Mouse (Mus musculus) CH12.LX (cell line): ENCODE results near the gene Pak3. TPM values are rescaled to one million over a fixed set of nuclear protein-coding genes. Genes with fewer than 3 reads are reported as not detected.

Experiments
- DNase-seq: peaks from one replicate; pipeline ENCODE4 v3.0.0-alpha.2; 2013; ENCODE audit errors: extremely low read depth
- H3K27ac ChIP-seq: 2 replicates; pipeline ENCODE4 v1.5.1; 2012; ENCODE audit warnings: low read depth, mild to moderate bottlenecking, control low read depth, moderate library complexity; ENCODE audit not compliant: insufficient read depth
- H3K27me3 ChIP-seq: replicated peaks from 2 replicates; pipeline ENCODE3; 2012; ENCODE audit warnings: inconsistent platforms
- H3K36me3 ChIP-seq, 2 experiments: replicated peaks in 1 of 2; 2 replicates each; pipeline versions ENCODE3 to v1.6.1; 2012; ENCODE audit warnings: inconsistent platforms in 1 of 2, low read length in 1 of 2, mild to moderate bottlenecking in 1 of 2, mixed read lengths in 1 of 2, moderate library complexity in 1 of 2; ENCODE audit not compliant: control insufficient read depth in 1 of 2, insufficient read depth in 1 of 2
- H3K4me1 ChIP-seq, 2 experiments: 2 replicates each; pipeline ENCODE4 v1.6.1; 2012; ENCODE audit warnings: inconsistent platforms in 1 of 2, moderate library complexity in 1 of 2; ENCODE audit not compliant: insufficient read depth in 2 of 2, control insufficient read depth in 1 of 2
- H3K4me2 ChIP-seq: 2 replicates; pipeline ENCODE4 v1.6.1; 2012; ENCODE audit warnings: low read depth, mild to moderate bottlenecking, control low read depth; ENCODE audit not compliant: poor library complexity, insufficient read depth, severe bottlenecking
- H3K4me3 ChIP-seq, 3 experiments: fragments of 150-350 bp in 1 of 3; sonication (generic) in 1 of 3; replicated peaks in 1 of 3; 2 replicates each; pipeline versions ENCODE3 to v1.5.1; 2011 to 2012; ENCODE audit warnings: low read depth in 2 of 3, low read length in 2 of 3, mild to moderate bottlenecking in 2 of 3, moderate library complexity in 2 of 3, control low read depth in 1 of 3, improper control_type of control experiment in 1 of 3, inconsistent platforms in 1 of 3, mixed read lengths in 1 of 3; ENCODE audit not compliant: poor library complexity in 1 of 3
- H3K79me2 ChIP-seq: replicated peaks from 2 replicates; pipeline ENCODE4 v1.6.1; 2012; ENCODE audit warnings: mild to moderate bottlenecking, moderate library complexity; ENCODE audit not compliant: control insufficient read depth, poor library complexity, insufficient read depth, severe bottlenecking; ENCODE audit errors: extremely low read depth
- H3K9ac ChIP-seq: 2 replicates; pipeline ENCODE4 v1.6.1; 2012; ENCODE audit warnings: low read depth, mild to moderate bottlenecking, control low read depth, moderate library complexity; ENCODE audit not compliant: insufficient read depth
- H3K9me3 ChIP-seq: replicated peaks from 2 replicates; pipeline ENCODE3; 2012; ENCODE audit warnings: low read length, inconsistent platforms, mixed read lengths
- BHLHE40 ChIP-seq: IDR thresholded peaks from 2 replicates; pipeline ENCODE4 v1.6.1; 2011; ENCODE audit warnings: mild to moderate bottlenecking, low read depth, low read length, improper control_type of control experiment
- CHD1 ChIP-seq: IDR thresholded peaks from 2 replicates; pipeline ENCODE4 v1.6.1; 2012; ENCODE audit warnings: low read depth, low read length, improper control_type of control experiment, inconsistent platforms
- CHD2 ChIP-seq: IDR thresholded peaks from 2 replicates; pipeline ENCODE4 v1.6.1; 2011; ENCODE audit warnings: low read length, improper control_type of control experiment
- CTCF ChIP-seq, 2 experiments: IDR thresholded peaks in 1 of 2; conservative IDR thresholded peaks in 1 of 2; 2 replicates each; pipeline ENCODE4 v1.5.1; 2011 to 2012; ENCODE audit warnings: low read depth in 2 of 2, low read length in 2 of 2, improper control_type of control experiment in 1 of 2, inconsistent platforms in 1 of 2, mild to moderate bottlenecking in 1 of 2, moderate library complexity in 1 of 2
- E2F4 ChIP-seq: IDR thresholded peaks from 2 replicates; pipeline ENCODE4 v1.6.1; 2011; ENCODE audit warnings: low read depth, low read length, improper control_type of control experiment; ENCODE audit not compliant: insufficient replicate concordance
- EP300 ChIP-seq: IDR thresholded peaks from 2 replicates; pipeline ENCODE4 v1.6.1; 2011; ENCODE audit warnings: low read length, improper control_type of control experiment
- ETS1 ChIP-seq: conservative IDR thresholded peaks from 2 replicates; pipeline ENCODE4 v1.6.1; 2012; ENCODE audit warnings: low read depth, mild to moderate bottlenecking, inconsistent platforms, low read length, improper control_type of control experiment, moderate library complexity
- GABPA ChIP-seq: IDR thresholded peaks from 2 replicates; pipeline ENCODE4 v1.6.1; 2012; ENCODE audit warnings: low read depth, low read length, improper control_type of control experiment, inconsistent platforms; ENCODE audit not compliant: insufficient replicate concordance
- JUND ChIP-seq: conservative IDR thresholded peaks from 2 replicates; pipeline ENCODE4 v1.6.1; 2011; ENCODE audit warnings: low read depth, low read length, improper control_type of control experiment
- KAT2A ChIP-seq: IDR thresholded peaks from 2 replicates; pipeline ENCODE4 v1.6.1; 2012; ENCODE audit warnings: low read length, improper control_type of control experiment, inconsistent platforms; ENCODE audit not compliant: insufficient replicate concordance
- MAFK ChIP-seq: IDR thresholded peaks from 2 replicates; pipeline ENCODE4 v1.6.1; 2011; ENCODE audit warnings: low read length, improper control_type of control experiment; ENCODE audit not compliant: insufficient replicate concordance
- MXI1 ChIP-seq: IDR thresholded peaks from 2 replicates; pipeline ENCODE4 v1.6.1; 2011; ENCODE audit warnings: mild to moderate bottlenecking, low read depth, low read length, improper control_type of control experiment
- MYC ChIP-seq: IDR thresholded peaks from 2 replicates; pipeline ENCODE4 v1.6.1; 2011; ENCODE audit warnings: low read depth, mild to moderate bottlenecking, improper control_type of control experiment, low read length
- NRF1 ChIP-seq: IDR thresholded peaks from 2 replicates; pipeline ENCODE4 v1.6.1; 2014; ENCODE audit warnings: low read depth, mild to moderate bottlenecking, inconsistent platforms, low read length, improper control_type of control experiment, moderate library complexity
- POLR2A ChIP-seq: IDR thresholded peaks from 2 replicates; pipeline ENCODE4 v1.6.1; 2011; ENCODE audit warnings: low read depth, mild to moderate bottlenecking, improper control_type of control experiment, low read length
- POLR2AphosphoS2 ChIP-seq: IDR thresholded peaks from 2 replicates; pipeline ENCODE4 v1.6.1; 2011; ENCODE audit warnings: low read depth, low read length, improper control_type of control experiment
- RAD21 ChIP-seq: IDR thresholded peaks from 2 replicates; pipeline ENCODE4 v1.6.1; 2011; ENCODE audit warnings: low read depth, mild to moderate bottlenecking, low read length, improper control_type of control experiment, moderate library complexity
- RCOR1 ChIP-seq: conservative IDR thresholded peaks from 2 replicates; pipeline ENCODE4 v1.6.1; 2012; ENCODE audit warnings: low read depth, mild to moderate bottlenecking, inconsistent platforms, low read length, improper control_type of control experiment
- SIN3A ChIP-seq: IDR thresholded peaks from 2 replicates; pipeline ENCODE4 v1.6.1; 2012; ENCODE audit warnings: low read length, improper control_type of control experiment, inconsistent platforms
- SMC3 ChIP-seq: IDR thresholded peaks from 2 replicates; pipeline ENCODE4 v1.6.1; 2011; ENCODE audit warnings: low read depth, low read length, improper control_type of control experiment
- USF1 ChIP-seq: IDR thresholded peaks from 2 replicates; pipeline ENCODE4 v1.6.1; 2014; ENCODE audit warnings: low read depth, mild to moderate bottlenecking, inconsistent platforms, low read length, improper control_type of control experiment
- ZC3H11A ChIP-seq: IDR thresholded peaks from 2 replicates; pipeline ENCODE4 v1.6.1; 2012; ENCODE audit warnings: low read depth, mild to moderate bottlenecking, inconsistent platforms, low read length, improper control_type of control experiment
- ZMIZ1 ChIP-seq: IDR thresholded peaks from 2 replicates; pipeline ENCODE4 v1.6.1; 2012; ENCODE audit warnings: low read depth, mild to moderate bottlenecking, inconsistent platforms, low read length, improper control_type of control experiment
- ZNF384 ChIP-seq: IDR thresholded peaks from 2 replicates; pipeline ENCODE4 v1.6.1; 2012; ENCODE audit warnings: low read depth, low read length, improper control_type of control experiment, inconsistent platforms
- dilution Hi-C: fragments of 300-500 bp; cut with MboI; formaldehyde crosslinking; loops from 2 replicates; pipeline ENCODE4 v1.14.3; 2020; ENCODE audit warnings: low sequenced_read_pairs; ENCODE audit not compliant: extremely low pct_unique_long_range_greater_than_20kb, extremely low pct_ligation_motif_present
- in situ Hi-C: fragments of 300-500 bp; cut with MboI; formaldehyde crosslinking; loops from 3 replicates; pipeline ENCODE4 v1.14.3; 2019; ENCODE audit warnings: low sequenced_read_pairs, low pct_ligation_motif_present, low pct_unique_long_range_greater_than_20kb, mixed read lengths
- polyA plus RNA-seq: library from polyadenylated mRNA; unstranded; fragments of >175 nt; gene quantifications from 2 replicates; pipeline ENCODE4 v1.2.1, GENCODE M21; 2012; ENCODE audit warnings: low read depth; ENCODE audit not compliant: insufficient read length
- total RNA-seq, 2 experiments: library from RNA; depleted of rRNA; stranded (reverse); fragments of 300-350 nt in 1 of 2; fragments of >200 nt in 1 of 2; gene quantifications; 2 replicates each; pipeline ENCODE4 v1.2.3; 2012 to 2014

The Pak3 gene
- total and polyA plus RNA-seq, 3 experiments = under 0.01 TPM; not detected in 2

DNA sequence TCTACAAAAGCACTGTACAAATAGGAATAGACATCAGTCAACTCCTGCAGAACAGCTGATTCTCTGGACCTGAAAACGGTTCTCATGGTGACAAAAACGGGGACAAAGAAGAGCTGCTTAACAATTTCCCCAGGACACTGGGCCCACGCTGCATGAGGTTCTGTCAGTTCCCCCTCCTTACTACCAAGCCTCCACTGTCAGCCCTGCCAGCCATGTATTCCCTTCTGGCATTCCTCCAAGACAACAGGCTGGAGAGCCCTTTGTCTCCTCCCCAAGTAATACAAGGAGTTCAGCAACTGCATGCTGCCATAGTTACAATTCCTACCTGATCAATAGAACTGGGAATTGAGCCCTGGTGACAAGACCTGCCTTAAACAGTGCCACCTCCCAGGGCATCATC lies 15.2 kb downstream of the Pak3 start:
- no peaks in the 10 kb centered on the region for H3K27me3 ChIP-seq
- no peak overlapping the region for H3K27ac ChIP-seq
- H3K4me2 ChIP-seq = no peak overlapping the region
- H3K9me3 ChIP-seq = no peaks in the 10 kb centered on the region
- no peaks in the 10 kb centered on the region for H3K4me1 ChIP-seq
- H3K36me3 ChIP-seq = no peaks in the 10 kb centered on the region
- H3K79me2 ChIP-seq = no peaks in the 10 kb centered on the region
- dilution Hi-C loops = no loop called here
- H3K4me3 ChIP-seq = no peak overlapping the region
- in situ Hi-C loops = no loop called here
- H3K9ac ChIP-seq = no peak overlapping the region
- TF ChIP-seq BHLHE40 = no peak
- TF ChIP-seq POLR2AphosphoS2 = no peak
- no peak for TF ChIP-seq NRF1
- no peak for TF ChIP-seq MAFK
- TF ChIP-seq SMC3 = no peak
- TF ChIP-seq RCOR1 = no peak
- no peak for TF ChIP-seq SIN3A
- TF ChIP-seq GABPA = no peak
- TF ChIP-seq E2F4 = no peak
- TF ChIP-seq MXI1 = no peak
- TF ChIP-seq ZMIZ1 = no peak
- TF ChIP-seq RAD21 = no peak
- TF ChIP-seq EP300 = no peak
- no peak for TF ChIP-seq KAT2A
- TF ChIP-seq CHD1 = no peak
- no peak for TF ChIP-seq MYC
- TF ChIP-seq ZNF384 = no peak
- no peak for TF ChIP-seq JUND
- TF ChIP-seq ZC3H11A = no peak
- no peak for TF ChIP-seq POLR2A
- DNase-seq = no peak

DNA sequence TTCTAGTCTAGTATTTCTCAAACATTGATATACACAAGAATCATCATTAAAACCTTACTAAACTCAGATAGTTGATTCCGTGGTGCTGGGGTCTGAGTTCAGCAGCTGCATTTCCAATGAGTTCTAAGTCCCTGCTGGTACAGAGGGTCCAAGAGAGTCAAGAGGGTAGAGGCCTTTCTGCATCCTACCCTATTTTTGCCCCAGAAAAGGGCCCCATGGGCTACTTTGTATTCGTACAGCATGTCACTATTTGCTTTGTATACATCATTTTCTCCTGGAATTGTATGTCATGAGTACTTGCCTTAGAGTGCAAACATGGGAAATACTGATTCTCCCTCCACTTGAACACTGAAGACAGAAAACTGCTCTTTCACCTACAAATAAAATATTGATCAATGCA lies 24.4 kb downstream of the Pak3 start:
- in situ Hi-C loops (no loop called here), dilution Hi-C loops (no loop called here)
- H3K79me2 ChIP-seq = no peaks in the 10 kb centered on the region

More for the DNA sequence above, 24.4 kb downstream of the Pak3 start:
- Histone ChIP-seq H3K4me1 (no peaks in the 10 kb centered on the region), H3K9ac (no peak overlapping the region), H3K36me3 (no peaks in the 10 kb centered on the region), H3K27me3 (no peaks in the 10 kb centered on the region), H3K4me3 (no peak overlapping the region), H3K4me2 (no peak overlapping the region), H3K27ac (no peak overlapping the region), H3K9me3 (no peaks in the 10 kb centered on the region)
- DNase-seq = no peak
- TF ChIP-seq JUND (no peak), EP300 (no peak), USF1 (no peak), ZC3H11A (no peak), ZNF384 (no peak), ETS1 (no peak), RCOR1 (no peak), CHD2 (no peak), CTCF (conservative IDR thresholded peaks at IDR 0.05 in 1 of 2, IDR thresholded peaks at IDR 0.05 in 1 of 2; ENCODE audit: low read depth in 2 of 2, low read length in 2 of 2) (no peak), SIN3A (no peak), NRF1 (no peak), E2F4 (no peak)
